Mouse (Mus musculus) limb, embryonic 13.5 days (tissue): ENCODE results near the gene Edf1. TPM values are rescaled to one million over a fixed set of nuclear protein-coding genes. Genes with fewer than 3 reads are reported as not detected.

ENCODE experiments used
- ATAC-seq: fragments of 200-750 bp; cut with Nextera tagmentation; 2 replicates; pipeline ENCODE4 v1.8.0; 2017; ENCODE audit warnings: low read depth, moderate number of reproducible peaks, moderate TSS enrichment; ENCODE audit not compliant: low FRiP score
- H3K27ac ChIP-seq: fragments of 300-500 bp; sonication (generic); 2 replicates; pipeline ENCODE4 v1.5.1; 2015; ENCODE audit warnings: inconsistent platforms, mild to moderate bottlenecking, moderate library complexity
- H3K27me3 ChIP-seq: fragments of 300-500 bp; sonication (generic); 2 replicates; pipeline ENCODE4 v1.6.1; 2015; ENCODE audit warnings: mild to moderate bottlenecking, inconsistent platforms
- H3K36me3 ChIP-seq: fragments of 300-500 bp; sonication (generic); 2 replicates; pipeline ENCODE4 v1.6.1; 2015; ENCODE audit warnings: inconsistent platforms, mild to moderate bottlenecking, moderate library complexity
- H3K4me1 ChIP-seq: fragments of 300-500 bp; sonication (generic); 2 replicates; pipeline ENCODE4 v1.6.1; 2015; ENCODE audit warnings: inconsistent platforms
- H3K4me2 ChIP-seq: fragments of 300-500 bp; sonication (generic); replicated peaks from 2 replicates; pipeline ENCODE4 v1.6.1; 2015; ENCODE audit warnings: inconsistent platforms, mild to moderate bottlenecking, moderate library complexity
- H3K4me3 ChIP-seq: fragments of 300-500 bp; sonication (generic); 2 replicates; pipeline ENCODE4 v1.5.1; 2015; ENCODE audit warnings: moderate library complexity, mild to moderate bottlenecking, inconsistent platforms
- H3K9ac ChIP-seq: fragments of 300-500 bp; sonication (generic); 2 replicates; pipeline ENCODE4 v1.6.1; 2015; ENCODE audit warnings: mild to moderate bottlenecking, inconsistent platforms
- H3K9me3 ChIP-seq: fragments of 300-500 bp; sonication (generic); 2 replicates; pipeline ENCODE4 v1.6.1; 2016; ENCODE audit warnings: inconsistent platforms
- WGBS: fragments of 180-500 bp; shearing (Covaris S2); methylation state at CpG from one replicate; pipeline ENCODE4 v1.1.7; 2015; 5-methylcytosine and 5-hydroxymethylcytosine counted together
- polyA plus RNA-seq: library from polyadenylated mRNA; unstranded; fragments of >200 nt; fragmentation: Nextera tagmentation; extraction: Ambion mirVana; gene quantifications from 2 replicates; pipeline ENCODE4 v1.2.1, GENCODE M21; 2015

The Edf1 gene
- polyA plus RNA-seq, 1 experiment from 2014 or later = 330 TPM

- H3K4me2 ChIP-seq = peak overlapping the region; percentile 58
- no peak for ATAC-seq
- peak overlapping the region; percentile 35 for H3K4me3 ChIP-seq
- H3K27me3 ChIP-seq = peaks cover 56% of the 10 kb centered on the region
- peaks cover 82% of the 10 kb centered on the region for H3K4me1 ChIP-seq
- H3K9me3 ChIP-seq = no peaks in the 10 kb centered on the region
- peak overlapping the region; percentile 31; the same call in 1 of the 2 replicates for H3K9ac ChIP-seq
- peaks cover 13% of the 10 kb centered on the region for H3K36me3 ChIP-seq
- 4% methylated on average over 77 of the region's 77 CpGs for WGBS
- no peak overlapping the region for H3K27ac ChIP-seq
These were observed 21.4 kb downstream of the Edf1 start for GRCm38 (mm10) chr2:25578796-25579736.

GRCm38 (mm10) chr2:25579737-25580460 is 22.3 kb downstream of the Edf1 start:
- peak overlapping the region; percentile 31; the same call in 1 of the 2 replicates for H3K9ac ChIP-seq
- peak overlapping the region; percentile 35 for H3K4me3 ChIP-seq
- no peak overlapping the region for H3K27ac ChIP-seq
- 6% methylated on average over 27 of the region's 27 CpGs for WGBS
- H3K4me2 ChIP-seq = peak overlapping the region; percentile 58
- H3K36me3 ChIP-seq = peaks cover 22% of the 10 kb centered on the region
- ATAC-seq = no peak
- peaks cover 56% of the 10 kb centered on the region for H3K27me3 ChIP-seq
- no peaks in the 10 kb centered on the region for H3K9me3 ChIP-seq
- peaks cover 80% of the 10 kb centered on the region for H3K4me1 ChIP-seq

GRCm38 (mm10) chr2:25580621-25581101 is 23.0 kb downstream of the Edf1 start:
- Histone ChIP-seq H3K9ac (0 out of 2 replicates have a peak overlapping the region, but pooled peaks have one; percentile 56), H3K36me3 (peaks cover 29% of the 10 kb centered on the region), H3K27ac (no peak overlapping the region), H3K9me3 (no peaks in the 10 kb centered on the region), H3K4me3 (peak overlapping the region; percentile 43), H3K4me2 (peak overlapping the region; percentile 72), H3K27me3 (peaks cover 56% of the 10 kb centered on the region), H3K4me1 (peaks cover 76% of the 10 kb centered on the region)
- 46% methylated on average over 6 of the region's 6 CpGs for WGBS
- ATAC-seq = no peak

GRCm38 (mm10) chr2:25581294-25581864 is 23.7 kb downstream of the Edf1 start, which contains the start of gene Ajm1:
Gene Ajm1 (minus strand): TSS chr2:25581757.
- Histone ChIP-seq H3K4me1 (peaks cover 68% of the 10 kb centered on the region), H3K27me3 (peaks cover 50% of the 10 kb centered on the region), H3K36me3 (peaks cover 36% of the 10 kb centered on the region), H3K4me2 (peak within 1 kb of the TSS; percentile 72), H3K9me3 (no peaks in the 10 kb centered on the region), H3K4me3 (peak within 1 kb of the TSS; percentile 43), H3K9ac (peak within 1 kb of the TSS; percentile 56), H3K27ac (no peak within 1 kb of the TSS)
- WGBS = 5% methylated on average over 19 of the region's 19 CpGs
- peak; percentile 67 for ATAC-seq

- no peak overlapping the region for H3K9ac ChIP-seq
- WGBS = 36% methylated on average over 6 of the region's 6 CpGs
- peaks cover 45% of the 10 kb centered on the region for H3K27me3 ChIP-seq
- no peak overlapping the region for H3K4me3 ChIP-seq
- no peaks in the 10 kb centered on the region for H3K9me3 ChIP-seq
- peaks cover 65% of the 10 kb centered on the region for H3K4me1 ChIP-seq
- no peak overlapping the region for H3K27ac ChIP-seq
- peak overlapping the region; percentile 72 for H3K4me2 ChIP-seq
- H3K36me3 ChIP-seq = peaks cover 41% of the 10 kb centered on the region
- ATAC-seq = no peak; the same call in 1 of the 2 replicates
These were observed 24.3 kb downstream of the Edf1 start for GRCm38 (mm10) chr2:25581901-25582301.

GRCm38 (mm10) chr2:25582466-25583119 is 24.9 kb downstream of the Edf1 start:
- Histone ChIP-seq H3K27ac (no peak overlapping the region), H3K9ac (peak overlapping the region; percentile 31; the same call in 1 of the 2 replicates), H3K4me3 (no peak overlapping the region), H3K9me3 (no peaks in the 10 kb centered on the region), H3K4me2 (no peak overlapping the region), H3K36me3 (peaks cover 48% of the 10 kb centered on the region), H3K4me1 (peaks cover 58% of the 10 kb centered on the region), H3K27me3 (peaks cover 38% of the 10 kb centered on the region)
- ATAC-seq = no peak
- WGBS = 51% methylated on average over 12 of the region's 12 CpGs

GRCm38 (mm10) chr2:25583120-25583481 is 25.5 kb downstream of the Edf1 start:
- no peak overlapping the region for H3K4me3 ChIP-seq
- H3K27me3 ChIP-seq = peaks cover 33% of the 10 kb centered on the region
- H3K9ac ChIP-seq = peak overlapping the region; percentile 31; the same call in 1 of the 2 replicates
- H3K4me1 ChIP-seq = peaks cover 53% of the 10 kb centered on the region
- no peak for ATAC-seq
- no peaks in the 10 kb centered on the region for H3K9me3 ChIP-seq
- no peak overlapping the region for H3K27ac ChIP-seq
- H3K36me3 ChIP-seq = peaks cover 53% of the 10 kb centered on the region
- no peak overlapping the region for H3K4me2 ChIP-seq
- 85% methylated on average over 6 of the region's 6 CpGs for WGBS

- 73% methylated on average over 4 of the region's 4 CpGs for WGBS
- H3K4me1 ChIP-seq = peaks cover 48% of the 10 kb centered on the region
- no peaks in the 10 kb centered on the region for H3K9me3 ChIP-seq
- no peak for ATAC-seq
- H3K27ac ChIP-seq = no peak overlapping the region
- no peak overlapping the region for H3K4me3 ChIP-seq
- H3K27me3 ChIP-seq = peaks cover 28% of the 10 kb centered on the region
- H3K4me2 ChIP-seq = no peak overlapping the region
- H3K9ac ChIP-seq = no peak overlapping the region
- H3K36me3 ChIP-seq = peaks cover 58% of the 10 kb centered on the region
These were observed 25.9 kb downstream of the Edf1 start for GRCm38 (mm10) chr2:25583571-25583970.

- ATAC-seq = no peak
- Histone ChIP-seq H3K9me3 (no peaks in the 10 kb centered on the region), H3K36me3 (peaks cover 60% of the 10 kb centered on the region), H3K4me3 (no peak overlapping the region), H3K4me2 (no peak overlapping the region), H3K27me3 (peaks cover 22% of the 10 kb centered on the region), H3K27ac (no peak overlapping the region), H3K4me1 (peaks cover 42% of the 10 kb centered on the region), H3K9ac (no peak overlapping the region)
- WGBS = 86% methylated on average over 3 of the region's 3 CpGs
These were observed 26.5 kb downstream of the Edf1 start for GRCm38 (mm10) chr2:25584152-25584551.

- Histone ChIP-seq H3K4me2 (no peak overlapping the region), H3K4me1 (peaks cover 35% of the 10 kb centered on the region), H3K27me3 (peaks cover 15% of the 10 kb centered on the region), H3K27ac (no peak overlapping the region), H3K36me3 (peaks cover 67% of the 10 kb centered on the region), H3K9ac (no peak overlapping the region), H3K4me3 (no peak overlapping the region), H3K9me3 (no peaks in the 10 kb centered on the region)
- ATAC-seq = no peak
- 86% methylated on average over 4 of the region's 4 CpGs for WGBS
These were observed 27.2 kb downstream of the Edf1 start for GRCm38 (mm10) chr2:25584856-25585255.

- H3K9me3 ChIP-seq = no peaks in the 10 kb centered on the region
- no peak for ATAC-seq
- no peak overlapping the region for H3K4me2 ChIP-seq
- peaks cover 8% of the 10 kb centered on the region for H3K27me3 ChIP-seq
- WGBS = 94% methylated on average over 3 of the region's 3 CpGs
- no peak overlapping the region for H3K27ac ChIP-seq
- no peak overlapping the region for H3K9ac ChIP-seq
- peaks cover 29% of the 10 kb centered on the region for H3K4me1 ChIP-seq
- no peak overlapping the region for H3K4me3 ChIP-seq
- peaks cover 75% of the 10 kb centered on the region for H3K36me3 ChIP-seq
These were observed 28.0 kb downstream of the Edf1 start for GRCm38 (mm10) chr2:25585601-25586000.
